Mouse (Mus musculus) CH12.LX (cell line): ENCODE measurements at regions not wholly inside any gene's neighbourhood (a gene's known extent, or its start where the extent isn't known, plus 50 kb on each side); places are given as distances from the start of the nearest gene placed in this dataset.

ENCODE experiments used
- DNase-seq: peaks from one replicate; pipeline ENCODE4 v3.0.0-alpha.2; 2013; ENCODE audit errors: extremely low read depth
- H3K27ac ChIP-seq: 2 replicates; pipeline ENCODE4 v1.5.1; 2012; ENCODE audit warnings: low read depth, mild to moderate bottlenecking, control low read depth, moderate library complexity; ENCODE audit not compliant: insufficient read depth
- H3K27me3 ChIP-seq: replicated peaks from 2 replicates; pipeline ENCODE3; 2012; ENCODE audit warnings: inconsistent platforms
- H3K36me3 ChIP-seq, 2 experiments: replicated peaks in 1 of 2; 2 replicates each; pipeline versions ENCODE3 to v1.6.1; 2012; ENCODE audit warnings: inconsistent platforms in 1 of 2, low read length in 1 of 2, mild to moderate bottlenecking in 1 of 2, mixed read lengths in 1 of 2, moderate library complexity in 1 of 2; ENCODE audit not compliant: control insufficient read depth in 1 of 2, insufficient read depth in 1 of 2
- H3K4me1 ChIP-seq, 2 experiments: 2 replicates each; pipeline ENCODE4 v1.6.1; 2012; ENCODE audit warnings: inconsistent platforms in 1 of 2, moderate library complexity in 1 of 2; ENCODE audit not compliant: insufficient read depth in 2 of 2, control insufficient read depth in 1 of 2
- H3K4me2 ChIP-seq: 2 replicates; pipeline ENCODE4 v1.6.1; 2012; ENCODE audit warnings: low read depth, mild to moderate bottlenecking, control low read depth; ENCODE audit not compliant: poor library complexity, insufficient read depth, severe bottlenecking
- H3K4me3 ChIP-seq, 3 experiments: fragments of 150-350 bp in 1 of 3; sonication (generic) in 1 of 3; replicated peaks in 1 of 3; 2 replicates each; pipeline versions ENCODE3 to v1.5.1; 2011 to 2012; ENCODE audit warnings: low read depth in 2 of 3, low read length in 2 of 3, mild to moderate bottlenecking in 2 of 3, moderate library complexity in 2 of 3, control low read depth in 1 of 3, improper control_type of control experiment in 1 of 3, inconsistent platforms in 1 of 3, mixed read lengths in 1 of 3; ENCODE audit not compliant: poor library complexity in 1 of 3
- H3K79me2 ChIP-seq: replicated peaks from 2 replicates; pipeline ENCODE4 v1.6.1; 2012; ENCODE audit warnings: mild to moderate bottlenecking, moderate library complexity; ENCODE audit not compliant: control insufficient read depth, poor library complexity, insufficient read depth, severe bottlenecking; ENCODE audit errors: extremely low read depth
- H3K9ac ChIP-seq: 2 replicates; pipeline ENCODE4 v1.6.1; 2012; ENCODE audit warnings: low read depth, mild to moderate bottlenecking, control low read depth, moderate library complexity; ENCODE audit not compliant: insufficient read depth
- H3K9me3 ChIP-seq: replicated peaks from 2 replicates; pipeline ENCODE3; 2012; ENCODE audit warnings: low read length, inconsistent platforms, mixed read lengths
- BHLHE40 ChIP-seq: IDR thresholded peaks from 2 replicates; pipeline ENCODE4 v1.6.1; 2011; ENCODE audit warnings: mild to moderate bottlenecking, low read depth, low read length, improper control_type of control experiment
- CTCF ChIP-seq, 2 experiments: IDR thresholded peaks in 1 of 2; conservative IDR thresholded peaks in 1 of 2; 2 replicates each; pipeline ENCODE4 v1.5.1; 2011 to 2012; ENCODE audit warnings: low read depth in 2 of 2, low read length in 2 of 2, improper control_type of control experiment in 1 of 2, inconsistent platforms in 1 of 2, mild to moderate bottlenecking in 1 of 2, moderate library complexity in 1 of 2
- E2F4 ChIP-seq: IDR thresholded peaks from 2 replicates; pipeline ENCODE4 v1.6.1; 2011; ENCODE audit warnings: low read depth, low read length, improper control_type of control experiment; ENCODE audit not compliant: insufficient replicate concordance
- EP300 ChIP-seq: IDR thresholded peaks from 2 replicates; pipeline ENCODE4 v1.6.1; 2011; ENCODE audit warnings: low read length, improper control_type of control experiment
- HCFC1 ChIP-seq: IDR thresholded peaks from 2 replicates; pipeline ENCODE4 v1.6.1; 2012; ENCODE audit warnings: low read depth, mild to moderate bottlenecking, inconsistent platforms, low read length, improper control_type of control experiment
- JUN ChIP-seq: IDR thresholded peaks from 2 replicates; pipeline ENCODE4 v1.6.1; 2011; ENCODE audit warnings: low read depth, mild to moderate bottlenecking, low read length, improper control_type of control experiment, moderate library complexity; ENCODE audit not compliant: insufficient read depth
- KAT2A ChIP-seq: IDR thresholded peaks from 2 replicates; pipeline ENCODE4 v1.6.1; 2012; ENCODE audit warnings: low read length, improper control_type of control experiment, inconsistent platforms; ENCODE audit not compliant: insufficient replicate concordance
- MAX ChIP-seq: IDR thresholded peaks from 2 replicates; pipeline ENCODE4 v1.6.1; 2011; ENCODE audit warnings: low read length, improper control_type of control experiment
- MAZ ChIP-seq: IDR thresholded peaks from 2 replicates; pipeline ENCODE4 v1.6.1; 2012; ENCODE audit warnings: low read depth, mild to moderate bottlenecking, inconsistent platforms, low read length, improper control_type of control experiment, moderate library complexity
- MXI1 ChIP-seq: IDR thresholded peaks from 2 replicates; pipeline ENCODE4 v1.6.1; 2011; ENCODE audit warnings: mild to moderate bottlenecking, low read depth, low read length, improper control_type of control experiment
- NELFE ChIP-seq: IDR thresholded peaks from 2 replicates; pipeline ENCODE4 v1.6.1; 2011; ENCODE audit warnings: low read depth, low read length, improper control_type of control experiment
- NRF1 ChIP-seq: IDR thresholded peaks from 2 replicates; pipeline ENCODE4 v1.6.1; 2014; ENCODE audit warnings: low read depth, mild to moderate bottlenecking, inconsistent platforms, low read length, improper control_type of control experiment, moderate library complexity
- POLR2AphosphoS2 ChIP-seq: IDR thresholded peaks from 2 replicates; pipeline ENCODE4 v1.6.1; 2011; ENCODE audit warnings: low read depth, low read length, improper control_type of control experiment
- SIN3A ChIP-seq: IDR thresholded peaks from 2 replicates; pipeline ENCODE4 v1.6.1; 2012; ENCODE audit warnings: low read length, improper control_type of control experiment, inconsistent platforms
- TBP ChIP-seq: conservative IDR thresholded peaks from 2 replicates; pipeline ENCODE4 v1.6.1; 2011; ENCODE audit warnings: low read depth, low read length, improper control_type of control experiment
- TCF12 ChIP-seq: IDR thresholded peaks from 2 replicates; pipeline ENCODE4 v1.6.1; 2014; ENCODE audit warnings: low read depth, mild to moderate bottlenecking, inconsistent platforms, low read length, improper control_type of control experiment
- UBTF ChIP-seq: IDR thresholded peaks from 2 replicates; pipeline ENCODE4 v1.6.1; 2012; ENCODE audit warnings: low read depth, mild to moderate bottlenecking, inconsistent platforms, low read length, improper control_type of control experiment, moderate library complexity
- USF1 ChIP-seq: IDR thresholded peaks from 2 replicates; pipeline ENCODE4 v1.6.1; 2014; ENCODE audit warnings: low read depth, mild to moderate bottlenecking, inconsistent platforms, low read length, improper control_type of control experiment
- ZKSCAN1 ChIP-seq: IDR thresholded peaks from 2 replicates; pipeline ENCODE4 v1.6.1; 2012; ENCODE audit warnings: low read depth, inconsistent platforms, low read length, improper control_type of control experiment, borderline replicate concordance
- ZMIZ1 ChIP-seq: IDR thresholded peaks from 2 replicates; pipeline ENCODE4 v1.6.1; 2012; ENCODE audit warnings: low read depth, mild to moderate bottlenecking, inconsistent platforms, low read length, improper control_type of control experiment
- dilution Hi-C: fragments of 300-500 bp; cut with MboI; formaldehyde crosslinking; loops from 2 replicates; pipeline ENCODE4 v1.14.3; 2020; ENCODE audit warnings: low sequenced_read_pairs; ENCODE audit not compliant: extremely low pct_unique_long_range_greater_than_20kb, extremely low pct_ligation_motif_present
- in situ Hi-C: fragments of 300-500 bp; cut with MboI; formaldehyde crosslinking; loops from 3 replicates; pipeline ENCODE4 v1.14.3; 2019; ENCODE audit warnings: low sequenced_read_pairs, low pct_ligation_motif_present, low pct_unique_long_range_greater_than_20kb, mixed read lengths

DNA sequence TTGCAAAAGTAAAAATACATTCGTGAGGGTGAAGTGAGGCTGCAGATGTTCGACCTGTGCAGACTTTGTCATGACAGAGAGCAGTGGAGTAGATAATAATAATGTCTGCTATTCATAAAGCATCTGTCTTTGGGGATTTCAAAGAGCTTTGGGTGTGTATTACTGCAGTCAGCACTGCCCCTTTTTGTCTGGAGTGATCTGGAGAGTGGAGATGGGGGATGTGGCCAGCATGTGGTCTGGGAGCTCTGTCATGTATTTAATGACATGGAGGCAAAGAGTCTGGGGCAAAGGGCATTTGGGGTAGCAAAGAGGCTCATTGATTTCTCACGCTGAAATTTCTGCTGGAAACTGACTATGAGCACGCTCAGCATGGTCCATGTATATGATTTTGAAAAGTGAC is 510.8 kb upstream of the Pou3f2 start:
- H3K4me1 ChIP-seq, result no peaks in the 10 kb centered on the region
- H3K9ac ChIP-seq, result no peak overlapping the region
- in situ Hi-C loops, result no loop called here
- H3K27ac ChIP-seq, result no peak overlapping the region
- H3K36me3 ChIP-seq, result no peaks in the 10 kb centered on the region
- no peak overlapping the region for H3K4me2 ChIP-seq
- no peak overlapping the region for H3K4me3 ChIP-seq
- H3K79me2 ChIP-seq, result no peaks in the 10 kb centered on the region
- dilution Hi-C loops, result no loop called here
- H3K27me3 ChIP-seq, result no peaks in the 10 kb centered on the region
- TF ChIP-seq CTCF (conservative IDR thresholded peaks at IDR 0.05 in 1 of 2, IDR thresholded peaks at IDR 0.05 in 1 of 2; ENCODE audit: low read depth in 2 of 2, low read length in 2 of 2), result no peak
- H3K9me3 ChIP-seq, result no peaks in the 10 kb centered on the region
- DNase-seq, result no peak

DNA sequence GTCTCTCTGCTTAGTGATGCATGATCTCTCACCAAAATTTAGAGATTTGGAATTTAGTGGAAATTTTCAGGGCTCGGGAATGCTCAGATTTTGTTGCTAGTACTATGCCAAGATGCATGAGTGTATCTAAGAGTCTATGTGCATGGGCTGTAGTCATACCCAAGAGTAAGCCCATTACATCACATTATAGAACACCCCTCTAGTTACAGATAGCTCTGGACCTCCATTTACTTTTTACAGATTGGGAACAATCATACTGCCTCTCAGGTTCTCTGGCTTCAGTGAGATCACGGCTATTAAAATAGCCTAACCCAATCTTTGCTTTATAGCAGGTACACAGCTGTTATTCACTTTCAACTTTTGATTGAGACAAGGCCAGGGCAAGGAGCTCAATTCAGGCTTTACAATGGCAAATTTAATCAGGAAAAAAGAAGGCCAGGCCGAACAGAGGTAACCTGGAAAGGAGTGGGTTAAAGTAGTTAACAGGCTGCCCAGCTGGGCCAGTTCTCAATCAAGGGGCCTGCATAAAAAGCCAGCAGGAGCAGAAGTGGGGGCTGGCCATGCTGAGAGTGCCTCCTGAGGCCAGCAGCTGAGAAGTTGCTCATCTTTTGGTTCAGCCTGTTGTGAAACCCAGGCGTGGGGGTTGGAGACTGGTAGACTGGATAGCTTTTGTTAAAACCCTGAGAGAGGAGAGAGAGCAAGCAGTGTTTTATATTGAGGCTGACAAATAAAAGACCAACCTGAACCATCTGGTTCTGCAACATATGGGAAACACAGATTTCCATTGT is 509.2 kb upstream of the Pou3f2 start:
- no peaks in the 10 kb centered on the region for H3K36me3 ChIP-seq
- no peak for DNase-seq
- no peak overlapping the region for H3K9ac ChIP-seq
- H3K79me2 ChIP-seq, result no peaks in the 10 kb centered on the region
- H3K4me3 ChIP-seq, result no peak overlapping the region
- TF ChIP-seq HCFC1 (no peak), USF1 (no peak), JUN (no peak), TCF12 (no peak), ZKSCAN1 (no peak), MAX (no peak), ZMIZ1 (no peak), NRF1 (no peak), KAT2A (no peak), SIN3A (no peak), TBP (no peak), EP300 (no peak), MAZ (no peak), UBTF (no peak), E2F4 (no peak), BHLHE40 (no peak), CTCF (conservative IDR thresholded peaks at IDR 0.05 in 1 of 2, IDR thresholded peaks at IDR 0.05 in 1 of 2; ENCODE audit: low read depth in 2 of 2, low read length in 2 of 2) (no peak), POLR2AphosphoS2 (no peak), NELFE (no peak), MXI1 (no peak)
- no peaks in the 10 kb centered on the region for H3K9me3 ChIP-seq
- H3K4me1 ChIP-seq, result no peaks in the 10 kb centered on the region
- no peaks in the 10 kb centered on the region for H3K27me3 ChIP-seq
- H3K4me2 ChIP-seq, result no peak overlapping the region
- in situ Hi-C loops, result no loop called here
- dilution Hi-C loops, result no loop called here
- H3K27ac ChIP-seq, result no peak overlapping the region
